28 mouse cellular contexts compared by ENCODE assay signal in the genomic region with DNA sequence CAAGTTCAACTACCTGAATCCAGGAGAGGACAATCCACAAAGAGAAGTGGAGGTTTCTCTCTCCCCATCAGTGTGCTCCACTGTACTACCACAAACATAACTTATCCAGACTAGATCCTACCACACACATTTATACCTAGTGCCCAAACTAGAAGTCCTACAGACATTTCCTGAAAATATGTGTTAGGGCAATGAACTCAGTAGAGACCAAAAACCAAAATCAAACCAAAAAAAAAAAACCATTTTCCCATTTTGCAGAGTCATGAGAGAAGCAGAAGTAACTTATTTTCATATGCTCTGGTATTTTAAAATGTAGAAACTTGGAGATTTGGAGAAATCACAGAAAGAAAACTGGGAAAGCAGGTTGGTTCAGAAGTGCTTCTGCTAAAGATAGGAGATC.
DNase-seq lines count a peak whose midpoint lies in the region; ATAC-seq and TF ChIP-seq lines count a peak whose summit lies in the region.
"Had no signal": no experiment of that assay in that cellular context is flagged by ENCODE, and none has a peak within 500 bp of the region (broad histone marks: within the 10 kb centered on the region; RNA-seq: fewer than 3 reads in every experiment).

No protein-coding gene starts in this region.

- H3K27me3 ChIP-seq in cerebellum, adult 2 months (ENCODE audit: control insufficient read depth, insufficient read depth, low read length): no peaks in the 10 kb centered on the region
- H3K27me3 ChIP-seq: embryonic facial prominence, embryonic 13.5 days; forebrain, embryonic 13.5 days; heart, embryonic 12.5 days; heart, embryonic 15.5 days had no signal

- no peak for TF ChIP-seq CTCF in bone marrow macrophage, adult 2 months (IDR thresholded peaks at IDR 0.05; ENCODE audit: low read depth, low read length)
- no peak for TF ChIP-seq CTCF in cerebellum, adult 2 months (IDR thresholded peaks at IDR 0.05; ENCODE audit: borderline replicate concordance, insufficient read depth, low read depth, low read length)

- peaks cover 33% of the 10 kb centered on the region for H3K4me1 ChIP-seq in bone marrow macrophage, adult 2 months (ENCODE audit: control insufficient read depth, insufficient read depth, low read length)
- no peaks in the 10 kb centered on the region for H3K4me1 ChIP-seq in cerebellum, adult 2 months (ENCODE audit: control insufficient read depth, insufficient read depth, low read length)
- H3K4me1 ChIP-seq: embryonic facial prominence, embryonic 10.5 days; embryonic facial prominence, embryonic 13.5 days; forebrain, embryonic 13.5 days; heart, embryonic 12.5 days; heart, embryonic 15.5 days had no signal

- TF ChIP-seq POLR2A in bone marrow macrophage, adult 2 months (IDR thresholded peaks at IDR 0.05; ENCODE audit: borderline replicate concordance, low read depth, low read length): no peak
- TF ChIP-seq POLR2A in cerebellum, adult 2 months (IDR thresholded peaks at IDR 0.05; ENCODE audit: borderline replicate concordance, insufficient read depth, low read length): no peak

- H3K4me3 ChIP-seq in bone marrow macrophage, adult 2 months (ENCODE audit: insufficient read depth, low read length): no peak overlapping the region
- H3K4me3 ChIP-seq in cerebellum, adult 2 months (replicated peaks; ENCODE audit: insufficient read depth, low read depth, low read length): no peak overlapping the region
- H3K4me3 ChIP-seq: embryonic facial prominence, embryonic 10.5 days; embryonic facial prominence, embryonic 13.5 days; erythroblast, embryonic 14.5 days; forebrain, embryonic 13.5 days; heart, embryonic 12.5 days; heart, embryonic 15.5 days had no signal

- peak overlapping the region; percentile 81 for H3K27ac ChIP-seq in bone marrow macrophage, adult 2 months (ENCODE audit: insufficient read depth, low read depth, low read length)
- H3K27ac ChIP-seq in cerebellum, adult 2 months (ENCODE audit: insufficient read depth, low read length): no peak overlapping the region
- H3K27ac ChIP-seq: embryonic facial prominence, embryonic 10.5 days; embryonic facial prominence, embryonic 13.5 days; forebrain, embryonic 13.5 days; heart, embryonic 15.5 days; hindbrain, embryonic 14.5 days; hindbrain, postnatal 0 days had no signal

- DNase-seq in cerebellum, adult 2 months: no peak
- no peak for DNase-seq in urinary bladder, postnatal 36 days (ENCODE audit: low spot score in 2 of 2)
- no peak for DNase-seq in gastrocnemius, postnatal 25 days
- DNase-seq: adrenal gland, adult 2 months; adrenal gland, postnatal 14 days; cerebellum, adult 18-20 months; cerebellum, adult 9-11 months; cerebellum, postnatal 25 days; embryo, embryonic 11 days; gastrocnemius, postnatal 10 days; heart, adult 18-20 months; heart, postnatal 10 days; heart, postnatal 36 days had no signal

- peak; percentile 73 to 82 for ATAC-seq in hematopoietic stem cell, adult 5-6 weeks (replicated peaks in 1 of 2; ENCODE audit: insufficient read depth in 1 of 2, low FRiP score in 2 of 2, low TSS enrichment in 1 of 2, low read depth in 1 of 2, poor library complexity in 2 of 2, severe bottlenecking in 2 of 2)
- peak; percentile 44 for ATAC-seq in megakaryocyte progenitor cell, adult 5-6 weeks (replicated peaks; ENCODE audit: poor library complexity)
- ATAC-seq: CD4-positive, CD25-positive, alpha-beta regulatory T cell, adult 4 months; forebrain, embryonic 13.5 days; forebrain, embryonic 16.5 days; hindbrain, postnatal 0 days; inflammation-experienced regulatory T-cells, adult 6 months; intestine, embryonic 16.5 days had no signal
